Mouse (Mus musculus) liver, postnatal 0 days (tissue): ENCODE data around the gene Gsta1. TPM values are rescaled to one million over a fixed set of nuclear protein-coding genes. Genes with fewer than 3 reads are reported as not detected.

Experiments used
- ATAC-seq: fragments of 200-750 bp; cut with Nextera tagmentation; 2 replicates; pipeline ENCODE4 v1.8.0; 2017; ENCODE audit warnings: mild to moderate bottlenecking, moderate library complexity
- DNase-seq: peaks from one replicate; pipeline ENCODE4 v3.0.0-alpha.2; 2016
- H3K27ac ChIP-seq: fragments of 300-500 bp; sonication (generic); 2 replicates; pipeline ENCODE4 v1.5.1; 2014; ENCODE audit warnings: antibody characterized with exemption, moderate library complexity, mild to moderate bottlenecking, low read depth
- H3K27me3 ChIP-seq: fragments of 300-500 bp; sonication (generic); 2 replicates; pipeline ENCODE4 v1.6.1; 2014; ENCODE audit warnings: low read length, control low read depth, mixed read lengths; ENCODE audit not compliant: insufficient read depth
- H3K36me3 ChIP-seq: fragments of 300-500 bp; sonication (generic); replicated peaks from 2 replicates; pipeline ENCODE4 v1.6.1; 2014; ENCODE audit warnings: mild to moderate bottlenecking, control low read depth, low read length, moderate library complexity, mixed read lengths; ENCODE audit not compliant: insufficient read depth
- H3K4me1 ChIP-seq: fragments of 300-500 bp; sonication (generic); 2 replicates; pipeline ENCODE4 v1.6.1; 2014; ENCODE audit warnings: antibody characterized with exemption, mild to moderate bottlenecking, control low read depth; ENCODE audit not compliant: insufficient read depth
- H3K4me2 ChIP-seq: fragments of 300-500 bp; sonication (generic); 2 replicates; pipeline ENCODE4 v1.6.1; 2014; ENCODE audit warnings: low read depth, mild to moderate bottlenecking, low read length, moderate library complexity, mixed read lengths
- H3K4me3 ChIP-seq: fragments of 300-500 bp; sonication (generic); 2 replicates; pipeline ENCODE4 v1.5.1; 2014; ENCODE audit warnings: low read depth, low read length
- H3K9ac ChIP-seq: fragments of 300-500 bp; sonication (generic); replicated peaks from 2 replicates; pipeline ENCODE4 v1.6.1; 2014; ENCODE audit warnings: mild to moderate bottlenecking, moderate library complexity
- H3K9me3 ChIP-seq: fragments of 300-500 bp; sonication (generic); 2 replicates; pipeline ENCODE4 v1.6.1; 2016; ENCODE audit warnings: mild to moderate bottlenecking, control low read depth, low read length, mixed read lengths
- CTCF ChIP-seq: sonication (generic); IDR thresholded peaks from 2 replicates; pipeline ENCODE4 v1.5.1; 2016; ENCODE audit warnings: antibody characterized with exemption, low read depth
- EP300 ChIP-seq: IDR thresholded peaks from 2 replicates; pipeline ENCODE4 v1.6.1; 2016; ENCODE audit warnings: antibody characterized with exemption, low read depth, mild to moderate bottlenecking
- WGBS: fragments of 180-500 bp; shearing (Covaris S2); extraction: QIAGEN DNeasy Blood & Tissue Kit; methylation state at CpG from one replicate; pipeline ENCODE4 v1.1.7; 2014; ENCODE audit not compliant: insufficient replicate concordance; 5-methylcytosine and 5-hydroxymethylcytosine counted together
- polyA plus RNA-seq: library from polyadenylated mRNA; unstranded; fragments of >200 nt; fragmentation: Nextera tagmentation; extraction: Ambion mirVana; gene quantifications from 2 replicates; pipeline ENCODE4 v1.2.1, GENCODE M21; 2015

Gene Gsta1
- polyA plus RNA-seq, 1 experiment from 2014 or later, result not detected

DNA sequence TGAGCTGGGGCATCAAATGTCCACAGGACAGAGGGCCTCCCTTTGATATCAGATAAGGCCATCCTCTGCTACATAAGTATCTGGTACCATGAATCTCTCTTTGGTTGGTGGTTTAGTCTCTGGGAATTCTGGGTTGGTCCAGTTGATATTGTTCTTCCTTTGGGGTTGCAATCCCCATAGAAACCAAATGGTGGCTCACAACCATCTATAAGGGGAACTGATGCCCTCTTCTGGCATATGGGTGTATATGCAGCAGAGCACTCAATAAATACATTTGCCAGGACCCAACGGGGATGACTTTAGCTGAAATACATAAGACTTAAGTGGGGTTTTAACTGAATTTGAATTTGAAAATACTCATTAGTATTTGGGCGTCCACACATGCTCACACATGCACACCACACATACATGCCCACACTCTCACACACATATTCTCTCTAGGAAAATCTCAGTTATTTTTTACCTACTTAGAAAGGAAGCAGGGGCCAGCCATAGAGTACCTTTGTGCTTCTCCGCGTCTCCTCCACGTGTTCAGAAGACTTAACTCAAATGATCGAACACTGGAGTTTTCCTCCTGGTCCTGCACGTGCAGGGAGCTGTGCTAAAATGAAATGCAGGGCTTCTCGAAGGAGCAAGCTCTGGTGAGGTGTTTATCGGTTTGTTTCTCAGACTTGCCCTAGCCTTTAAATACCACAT lies 36.4 kb upstream of the Gsta1 start:
- no peaks in the 10 kb centered on the region for H3K36me3 ChIP-seq
- H3K9me3 ChIP-seq, result no peaks in the 10 kb centered on the region
- peak; percentile 54 for ATAC-seq
- H3K4me1 ChIP-seq, result peaks cover 15% of the 10 kb centered on the region
- no peak overlapping the region for H3K4me3 ChIP-seq
- no peak overlapping the region for H3K27ac ChIP-seq
- TF ChIP-seq CTCF (peak; percentile 96), EP300 (no peak)
- no peak overlapping the region for H3K9ac ChIP-seq
- H3K4me2 ChIP-seq, result no peak overlapping the region
- peak; percentile 27 for DNase-seq
- 45% methylated on average over 9 of the region's 9 CpGs for WGBS
- H3K27me3 ChIP-seq, result no peaks in the 10 kb centered on the region

- H3K4me3 ChIP-seq, result no peak overlapping the region
- H3K4me2 ChIP-seq, result no peak overlapping the region
- no peaks in the 10 kb centered on the region for H3K27me3 ChIP-seq
- 82% methylated on average over 11 of the region's 11 CpGs for WGBS
- DNase-seq (no peak), ATAC-seq (no peak)
- no peak for TF ChIP-seq CTCF
- H3K9ac ChIP-seq, result no peak overlapping the region
- no peaks in the 10 kb centered on the region for H3K36me3 ChIP-seq
- H3K27ac ChIP-seq, result no peak overlapping the region
- H3K4me1 ChIP-seq, result peaks cover 15% of the 10 kb centered on the region
- no peaks in the 10 kb centered on the region for H3K9me3 ChIP-seq
Measured at GRCm38 (mm10) chr9:78195034-78195433, 35.4 kb upstream of the Gsta1 start.

DNA sequence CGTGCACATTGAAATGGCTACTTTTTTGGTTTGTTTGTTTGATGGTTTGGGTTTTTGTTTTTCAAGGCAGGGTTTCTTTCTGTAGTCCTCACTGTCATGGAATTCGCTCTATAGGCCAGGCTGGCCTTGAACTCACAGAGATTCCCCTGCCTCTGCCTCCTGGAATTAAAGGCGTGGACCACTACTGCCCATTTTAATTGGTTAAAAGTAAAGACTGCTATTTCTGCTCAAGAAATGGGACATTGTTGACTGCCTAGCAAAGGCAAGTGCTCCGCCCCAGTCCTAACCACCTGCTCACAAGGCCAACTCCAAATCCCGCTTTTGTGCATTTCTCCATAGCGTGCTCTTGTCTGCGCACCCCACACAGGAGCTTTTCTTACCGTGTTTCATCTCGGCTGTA lies 32.7 kb upstream of the Gsta1 start:
- no peak overlapping the region for H3K27ac ChIP-seq
- no peak overlapping the region for H3K4me3 ChIP-seq
- H3K9me3 ChIP-seq, result no peaks in the 10 kb centered on the region
- DNase-seq, result no peak
- 86% methylated on average over 9 of the region's 9 CpGs for WGBS
- no peaks in the 10 kb centered on the region for H3K36me3 ChIP-seq
- H3K4me1 ChIP-seq, result no peaks in the 10 kb centered on the region
- no peak overlapping the region for H3K4me2 ChIP-seq
- no peaks in the 10 kb centered on the region for H3K27me3 ChIP-seq
- no peak for ATAC-seq
- TF ChIP-seq EP300, result no peak
- no peak for TF ChIP-seq CTCF
- H3K9ac ChIP-seq, result no peak overlapping the region

DNA sequence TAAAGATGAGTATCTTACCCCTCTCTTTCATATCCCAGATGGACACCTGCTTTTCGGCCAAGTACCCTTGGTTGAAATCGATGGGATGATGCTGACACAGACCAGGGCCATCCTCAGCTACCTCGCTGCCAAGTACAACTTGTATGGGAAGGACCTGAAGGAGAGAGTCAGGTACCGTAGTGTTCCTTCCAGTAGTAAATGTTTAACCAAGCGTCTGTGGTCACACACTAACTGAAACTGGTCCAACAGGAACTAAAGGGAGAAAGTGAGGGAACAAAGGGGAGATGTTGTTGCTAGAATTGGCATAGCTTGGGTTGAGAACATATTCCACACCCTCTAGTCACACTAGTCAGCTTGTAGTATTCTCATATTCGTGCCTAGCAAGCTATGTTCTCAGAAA lies 26.3 kb upstream of the Gsta1 start:
- DNase-seq, result no peak

DNA sequence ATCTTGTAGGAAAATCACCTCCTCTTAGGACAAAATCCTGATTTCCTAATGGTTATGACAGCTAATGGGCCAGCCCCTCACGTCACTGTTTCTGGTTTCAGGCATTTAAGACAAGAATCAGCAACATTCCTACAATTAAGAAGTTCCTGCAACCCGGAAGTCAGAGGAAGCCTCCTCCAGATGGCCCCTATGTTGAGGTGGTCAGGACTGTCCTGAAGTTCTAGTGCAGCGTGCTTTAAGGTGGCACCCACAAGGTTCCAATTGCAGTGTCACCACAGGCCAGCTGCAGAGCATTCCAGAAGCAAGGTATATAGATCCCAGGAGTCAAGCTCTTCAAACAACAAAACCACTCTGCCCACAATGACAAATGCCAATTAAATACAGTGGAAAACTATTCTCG lies 21.5 kb upstream of the Gsta1 start:
- no peaks in the 10 kb centered on the region for H3K36me3 ChIP-seq
- no peak for DNase-seq
- no peak overlapping the region for H3K27ac ChIP-seq
- ATAC-seq, result no peak
- no peak overlapping the region for H3K4me2 ChIP-seq
- no peaks in the 10 kb centered on the region for H3K9me3 ChIP-seq
- H3K27me3 ChIP-seq, result no peaks in the 10 kb centered on the region
- no peak overlapping the region for H3K4me3 ChIP-seq
- WGBS, result 56% methylated on average over 4 of the region's 4 CpGs
- no peak overlapping the region for H3K9ac ChIP-seq
- TF ChIP-seq CTCF, result no peak
- TF ChIP-seq EP300, result no peak
- 0 out of 2 replicates have a peak, but pooled peaks cover 5% of the 10 kb centered on the region for H3K4me1 ChIP-seq

More for the DNA sequence above, 26.3 kb upstream of the Gsta1 start:
- H3K36me3 ChIP-seq, result no peaks in the 10 kb centered on the region
- H3K27me3 ChIP-seq, result no peaks in the 10 kb centered on the region
- no peak overlapping the region for H3K4me3 ChIP-seq
- no peak overlapping the region for H3K9ac ChIP-seq
- WGBS, result 67% methylated on average over 6 of the region's 6 CpGs
- H3K4me2 ChIP-seq, result no peak overlapping the region
- no peaks in the 10 kb centered on the region for H3K4me1 ChIP-seq
- no peak overlapping the region for H3K27ac ChIP-seq
- TF ChIP-seq CTCF (no peak), EP300 (no peak)
- no peak for ATAC-seq
- H3K9me3 ChIP-seq, result no peaks in the 10 kb centered on the region

DNA sequence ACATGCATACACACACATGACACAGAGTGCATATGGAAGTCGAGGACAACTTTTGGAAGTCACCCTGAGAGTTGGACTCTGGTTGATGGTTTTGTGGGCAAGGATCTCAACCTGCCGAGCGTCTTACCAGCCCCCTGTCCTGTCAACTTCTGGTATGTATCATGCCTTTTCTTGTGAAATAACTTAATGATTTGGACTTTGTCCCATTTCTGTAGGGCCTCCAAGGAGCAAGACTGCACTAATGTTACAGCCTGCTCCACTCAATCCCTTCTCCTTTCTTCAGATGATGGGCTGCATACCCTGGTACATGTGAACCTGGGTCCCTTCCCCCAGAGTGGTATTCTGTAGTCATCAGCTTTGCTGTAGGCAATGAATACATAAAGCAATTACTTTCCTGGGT lies 20.4 kb upstream of the Gsta1 start:
- Histone ChIP-seq H3K9ac (no peak overlapping the region), H3K27ac (no peak overlapping the region), H3K4me1 (0 out of 2 replicates have a peak, but pooled peaks cover 5% of the 10 kb centered on the region), H3K9me3 (no peaks in the 10 kb centered on the region), H3K27me3 (no peaks in the 10 kb centered on the region), H3K36me3 (no peaks in the 10 kb centered on the region), H3K4me2 (no peak overlapping the region), H3K4me3 (no peak overlapping the region)
- DNase-seq, result no peak
- 91% methylated on average over 3 of the region's 3 CpGs for WGBS
- no peak for TF ChIP-seq EP300
- TF ChIP-seq CTCF, result no peak
- ATAC-seq, result no peak

DNA sequence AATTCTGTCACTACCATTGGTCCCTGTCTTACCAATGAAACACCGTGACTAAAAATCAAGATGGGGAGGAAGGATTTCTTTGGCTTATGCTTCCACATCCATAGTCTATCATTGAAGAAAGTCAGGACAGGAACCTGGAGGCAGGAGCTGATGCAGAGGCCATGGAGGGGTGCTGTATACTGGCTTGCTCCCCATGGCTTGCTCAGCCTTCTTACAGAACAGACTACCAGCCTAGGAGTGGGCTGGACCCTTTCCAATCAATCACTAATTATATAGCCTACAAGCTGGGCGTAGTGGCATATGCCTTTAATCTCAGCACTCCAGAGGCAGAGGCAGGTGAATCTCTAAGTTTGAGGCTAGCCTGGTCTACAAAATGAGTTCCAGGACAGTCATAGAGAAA lies 19.6 kb upstream of the Gsta1 start:
- Histone ChIP-seq H3K36me3 (no peaks in the 10 kb centered on the region), H3K9ac (no peak overlapping the region), H3K4me1 (0 out of 2 replicates have a peak, but pooled peaks cover 5% of the 10 kb centered on the region), H3K4me2 (no peak overlapping the region), H3K4me3 (no peak overlapping the region), H3K27ac (no peak overlapping the region), H3K9me3 (no peaks in the 10 kb centered on the region), H3K27me3 (no peaks in the 10 kb centered on the region)
- DNase-seq (no peak), ATAC-seq (no peak)
- TF ChIP-seq CTCF (no peak), EP300 (no peak)
- 84% methylated on average over 2 of the region's 2 CpGs for WGBS
